Mouse (Mus musculus): ENCODE data around the gene Tbc1d22a. TPM values are rescaled to one million over a fixed set of nuclear protein-coding genes. Genes with fewer than 3 reads are reported as not detected.

The Tbc1d22a gene
- polyA plus RNA-seq, 1 experiment: 28.1 TPM

DNA sequence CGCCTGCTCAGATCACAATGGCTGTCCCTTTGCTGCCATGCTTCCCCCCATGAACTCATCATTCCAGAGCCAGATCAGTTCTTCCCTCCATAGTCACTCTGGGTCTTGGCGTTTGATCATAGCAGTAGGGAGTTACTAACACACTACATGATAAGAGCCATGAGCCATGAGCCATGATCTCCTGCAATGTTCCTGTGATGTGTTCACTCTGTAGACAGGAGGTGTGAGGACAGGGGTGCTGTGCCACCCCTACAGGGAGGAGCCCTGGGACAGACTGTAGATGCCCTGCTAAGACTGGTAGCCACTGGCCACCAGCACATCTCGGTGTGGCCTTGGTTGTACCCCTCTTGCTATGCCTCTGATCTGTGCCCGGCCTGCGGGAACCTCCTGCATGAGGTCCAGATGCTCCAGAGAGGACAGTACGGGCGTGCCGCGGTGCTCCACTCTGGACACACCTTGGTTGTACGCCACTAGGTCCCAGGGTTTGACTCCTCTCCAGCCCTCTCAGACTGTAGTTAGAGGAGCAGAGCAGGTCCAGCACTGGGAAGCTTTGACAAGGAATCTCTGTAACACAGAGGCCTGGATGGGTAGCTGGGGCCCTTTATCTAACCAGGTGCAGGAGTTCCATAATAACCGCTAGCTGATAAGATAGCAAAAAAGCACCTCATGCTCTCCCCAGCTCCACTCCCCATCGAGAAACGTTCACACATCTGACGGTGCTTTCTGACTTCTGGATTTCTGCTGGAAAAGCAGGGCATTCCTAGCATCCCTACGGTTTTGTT lies 224.9 kb downstream of the Tbc1d22a start:
- H3K4me3 ChIP-seq (ENCODE audit: extremely low read depth, insufficient read depth, insufficient read length): no peak overlapping the region
- no peak for DNase-seq (ENCODE audit: low read depth in 1 of 2, low spot score in 2 of 2)
- H3K27me3 ChIP-seq (ENCODE audit: control insufficient read depth, insufficient read depth, low read length): no peaks in the 10 kb centered on the region
- no peak overlapping the region for H3K27ac ChIP-seq (ENCODE audit: insufficient read depth, low read length)
- no peaks in the 10 kb centered on the region for H3K4me1 ChIP-seq (ENCODE audit: control insufficient read depth, insufficient read depth, insufficient read length)
- WGBS: 93% methylated on average over 15 of the region's 15 CpGs
- TF ChIP-seq POLR2A (IDR thresholded peaks at IDR 0.05; ENCODE audit: low read depth, low read length) (no peak), CTCF (IDR thresholded peaks at IDR 0.05; ENCODE audit: extremely low read depth, insufficient read depth, insufficient read length, insufficient replicate concordance) (no peak)
- no peaks in the 10 kb centered on the region for H3K36me3 ChIP-seq (ENCODE audit: control insufficient read depth, insufficient read depth, low read length)

- H3K27ac ChIP-seq (ENCODE audit: insufficient read depth, low read length): no peak overlapping the region
- H3K4me1 ChIP-seq (ENCODE audit: control insufficient read depth, insufficient read depth, insufficient read length): no peaks in the 10 kb centered on the region
- no peak for DNase-seq (ENCODE audit: low read depth in 1 of 2, low spot score in 2 of 2)
- WGBS: 90% methylated on average over 2 of the region's 2 CpGs
- H3K27me3 ChIP-seq (ENCODE audit: control insufficient read depth, insufficient read depth, low read length): no peaks in the 10 kb centered on the region
- no peaks in the 10 kb centered on the region for H3K36me3 ChIP-seq (ENCODE audit: control insufficient read depth, insufficient read depth, low read length)
- no peak overlapping the region for H3K4me3 ChIP-seq (ENCODE audit: extremely low read depth, insufficient read depth, insufficient read length)
- TF ChIP-seq POLR2A (IDR thresholded peaks at IDR 0.05; ENCODE audit: low read depth, low read length) (no peak), CTCF (IDR thresholded peaks at IDR 0.05; ENCODE audit: extremely low read depth, insufficient read depth, insufficient read length, insufficient replicate concordance) (no peak)
Measured at GRCm38 (mm10) chr15:86444271-86444670, 230.0 kb downstream of the Tbc1d22a start.

DNA sequence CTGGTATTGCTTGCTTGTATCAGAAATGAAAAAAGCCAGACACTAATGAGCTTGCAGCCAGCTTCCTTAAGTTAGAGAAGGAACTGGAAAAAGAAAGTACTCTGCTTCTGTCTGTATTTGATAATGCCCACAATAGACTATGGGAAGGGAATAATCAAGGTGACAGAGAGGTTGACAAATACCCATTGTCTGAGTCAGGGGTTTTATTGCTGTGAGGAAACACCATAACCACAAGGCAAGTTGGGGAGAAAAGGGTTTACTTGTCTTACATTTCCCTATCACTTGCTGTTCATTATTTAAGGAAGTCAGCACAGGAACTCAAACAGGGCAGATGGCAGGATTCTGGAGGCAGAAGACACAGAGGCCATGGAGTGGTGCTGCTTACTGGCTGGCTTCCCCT lies 231.8 kb downstream of the Tbc1d22a start:
- no peak overlapping the region for H3K4me3 ChIP-seq (ENCODE audit: extremely low read depth, insufficient read depth, insufficient read length)
- no peak for TF ChIP-seq POLR2A (IDR thresholded peaks at IDR 0.05; ENCODE audit: low read depth, low read length)
- no peak for TF ChIP-seq CTCF (IDR thresholded peaks at IDR 0.05; ENCODE audit: extremely low read depth, insufficient read depth, insufficient read length, insufficient replicate concordance)
- no peaks in the 10 kb centered on the region for H3K27me3 ChIP-seq (ENCODE audit: control insufficient read depth, insufficient read depth, low read length)
- DNase-seq (ENCODE audit: low read depth in 1 of 2, low spot score in 2 of 2): no peak
- H3K36me3 ChIP-seq (ENCODE audit: control insufficient read depth, insufficient read depth, low read length): no peaks in the 10 kb centered on the region
- no peaks in the 10 kb centered on the region for H3K4me1 ChIP-seq (ENCODE audit: control insufficient read depth, insufficient read depth, insufficient read length)
- no peak overlapping the region for H3K27ac ChIP-seq (ENCODE audit: insufficient read depth, low read length)

GRCm38 (mm10) chr15:86447251-86447650 lies 233.0 kb downstream of the Tbc1d22a start:
- Histone ChIP-seq H3K36me3 (ENCODE audit: control insufficient read depth, insufficient read depth, low read length) (no peaks in the 10 kb centered on the region), H3K27me3 (ENCODE audit: control insufficient read depth, insufficient read depth, low read length) (no peaks in the 10 kb centered on the region), H3K27ac (ENCODE audit: insufficient read depth, low read length) (no peak overlapping the region), H3K4me1 (ENCODE audit: control insufficient read depth, insufficient read depth, insufficient read length) (no peaks in the 10 kb centered on the region), H3K4me3 (ENCODE audit: extremely low read depth, insufficient read depth, insufficient read length) (no peak overlapping the region)
- no peak for DNase-seq (ENCODE audit: low read depth in 1 of 2, low spot score in 2 of 2)
- 97% methylated on average over 7 of the region's 7 CpGs for WGBS
- TF ChIP-seq POLR2A (IDR thresholded peaks at IDR 0.05; ENCODE audit: low read depth, low read length) (no peak), CTCF (IDR thresholded peaks at IDR 0.05; ENCODE audit: extremely low read depth, insufficient read depth, insufficient read length, insufficient replicate concordance) (no peak)

DNA sequence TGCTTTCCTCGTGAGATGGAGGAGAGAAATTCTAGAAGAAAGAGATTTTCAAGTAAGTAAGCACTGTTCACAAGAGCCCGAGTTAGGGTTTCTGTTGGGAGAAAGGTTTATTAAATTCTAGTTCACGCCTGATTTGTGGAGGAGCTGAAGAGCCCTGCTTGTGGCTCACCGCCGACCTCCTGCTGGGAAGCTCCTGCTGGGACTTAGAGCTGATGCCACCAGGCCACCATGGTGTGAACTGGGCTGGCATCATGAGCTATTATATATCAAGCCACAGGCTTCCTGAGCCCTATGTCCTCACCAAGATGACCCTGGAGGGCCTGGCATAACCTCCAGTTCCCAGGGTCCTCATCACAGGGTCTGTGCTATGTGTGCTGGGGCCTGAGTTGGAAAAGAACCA lies 235.0 kb downstream of the Tbc1d22a start:
- no peaks in the 10 kb centered on the region for H3K27me3 ChIP-seq (ENCODE audit: control insufficient read depth, insufficient read depth, low read length)
- WGBS: 95% methylated on average over 5 of the region's 5 CpGs
- DNase-seq (ENCODE audit: low read depth in 1 of 2, low spot score in 2 of 2): no peak
- no peak overlapping the region for H3K27ac ChIP-seq (ENCODE audit: insufficient read depth, low read length)
- no peak overlapping the region for H3K4me3 ChIP-seq (ENCODE audit: extremely low read depth, insufficient read depth, insufficient read length)
- no peaks in the 10 kb centered on the region for H3K4me1 ChIP-seq (ENCODE audit: control insufficient read depth, insufficient read depth, insufficient read length)
- no peaks in the 10 kb centered on the region for H3K36me3 ChIP-seq (ENCODE audit: control insufficient read depth, insufficient read depth, low read length)
- TF ChIP-seq POLR2A (IDR thresholded peaks at IDR 0.05; ENCODE audit: low read depth, low read length) (no peak), CTCF (IDR thresholded peaks at IDR 0.05; ENCODE audit: extremely low read depth, insufficient read depth, insufficient read length, insufficient replicate concordance) (no peak)

- Histone ChIP-seq H3K27ac (ENCODE audit: insufficient read depth, low read length) (no peak overlapping the region), H3K27me3 (ENCODE audit: control insufficient read depth, insufficient read depth, low read length) (no peaks in the 10 kb centered on the region), H3K36me3 (ENCODE audit: control insufficient read depth, insufficient read depth, low read length) (no peaks in the 10 kb centered on the region), H3K4me1 (ENCODE audit: control insufficient read depth, insufficient read depth, insufficient read length) (no peaks in the 10 kb centered on the region), H3K4me3 (ENCODE audit: extremely low read depth, insufficient read depth, insufficient read length) (no peak overlapping the region)
- TF ChIP-seq POLR2A (IDR thresholded peaks at IDR 0.05; ENCODE audit: low read depth, low read length) (no peak), CTCF (IDR thresholded peaks at IDR 0.05; ENCODE audit: extremely low read depth, insufficient read depth, insufficient read length, insufficient replicate concordance) (no peak)
- WGBS: 97% methylated on average over 2 of the region's 2 CpGs
- DNase-seq (ENCODE audit: low read depth in 1 of 2, low spot score in 2 of 2): no peak
Measured at GRCm38 (mm10) chr15:86449794-86450193, 235.5 kb downstream of the Tbc1d22a start.

- no peaks in the 10 kb centered on the region for H3K36me3 ChIP-seq (ENCODE audit: control insufficient read depth, insufficient read depth, low read length)
Measured at GRCm38 (mm10) chr15:86459413-86459812, 245.2 kb downstream of the Tbc1d22a start.

More at GRCm38 (mm10) chr15:86459413-86459812, 245.2 kb downstream of the Tbc1d22a start:
- TF ChIP-seq CTCF (IDR thresholded peaks at IDR 0.05; ENCODE audit: extremely low read depth, insufficient read depth, insufficient read length, insufficient replicate concordance): no peak
- no peak for TF ChIP-seq POLR2A (IDR thresholded peaks at IDR 0.05; ENCODE audit: low read depth, low read length)
- WGBS: 91% methylated on average over 3 of the region's 3 CpGs
- H3K4me1 ChIP-seq (ENCODE audit: control insufficient read depth, insufficient read depth, insufficient read length): no peaks in the 10 kb centered on the region
- H3K27ac ChIP-seq (ENCODE audit: insufficient read depth, low read length): no peak overlapping the region
- no peaks in the 10 kb centered on the region for H3K27me3 ChIP-seq (ENCODE audit: control insufficient read depth, insufficient read depth, low read length)
- DNase-seq (ENCODE audit: low read depth in 1 of 2, low spot score in 2 of 2): no peak
- no peak overlapping the region for H3K4me3 ChIP-seq (ENCODE audit: extremely low read depth, insufficient read depth, insufficient read length)

Measured in spleen, adult 2 months (tissue).